Mouse (Mus musculus) gastrocnemius, postnatal 14 days (tissue): ENCODE measurements at regions not wholly inside any gene's neighbourhood (a gene's known extent, or its start where the extent isn't known, plus 50 kb on each side); places are given as distances from the start of the nearest gene placed in this dataset.

ENCODE experiments used
- DNase-seq: peaks from one replicate; pipeline ENCODE4 v3.0.0; 2021; ENCODE audit warnings: mixed read lengths
- intact Hi-C: fragments of 180-260 bp; cut with DNase I; formaldehyde crosslinking; loops from one replicate; pipeline ENCODE4 v1.15.1; 2025; ENCODE audit warnings: low total_unique reads

DNA sequence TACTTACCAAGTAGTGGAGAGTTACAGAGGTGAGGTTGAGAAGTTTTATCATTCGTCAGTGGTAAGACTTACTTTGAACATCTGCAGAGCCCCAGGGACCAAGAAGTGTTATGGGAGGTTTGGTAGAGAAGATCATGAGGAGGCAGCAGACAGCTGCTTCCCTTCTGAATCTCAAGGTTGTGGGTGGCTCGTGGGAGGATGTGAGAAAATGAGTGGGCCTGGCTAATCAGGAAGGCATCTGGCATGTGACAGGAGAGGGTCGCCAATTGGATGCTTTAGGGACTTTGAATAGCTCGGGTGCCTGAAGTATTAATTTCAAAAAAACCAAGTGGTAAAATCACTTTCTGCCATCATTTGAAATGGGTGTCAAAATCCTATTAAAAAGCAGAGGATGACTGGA, 258.9 kb downstream of the Sqor start:
- intact Hi-C loops = no loop called here

DNA sequence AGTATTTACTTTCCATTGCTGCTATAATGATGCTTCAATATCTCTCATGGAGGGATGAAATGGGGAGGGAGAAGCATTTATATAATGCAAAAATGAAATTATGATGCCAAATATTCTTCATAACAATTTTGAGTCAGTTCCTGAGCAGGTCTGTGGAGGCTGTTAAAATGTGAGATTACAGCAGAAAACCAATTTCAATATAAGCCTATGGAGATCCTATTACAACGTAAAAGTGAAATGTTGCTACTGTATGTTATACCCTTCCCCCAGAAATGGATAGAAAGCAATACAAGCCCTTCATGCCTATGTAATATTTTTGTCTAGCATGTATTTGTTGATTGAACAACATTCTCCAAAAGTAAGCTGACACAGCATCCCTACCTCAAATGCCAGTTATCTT, 259.3 kb downstream of the Sqor start:
- DNase-seq = no peak
- intact Hi-C loops = no loop called here

More for the DNA sequence above, 258.9 kb downstream of the Sqor start:
- no peak for DNase-seq

DNA sequence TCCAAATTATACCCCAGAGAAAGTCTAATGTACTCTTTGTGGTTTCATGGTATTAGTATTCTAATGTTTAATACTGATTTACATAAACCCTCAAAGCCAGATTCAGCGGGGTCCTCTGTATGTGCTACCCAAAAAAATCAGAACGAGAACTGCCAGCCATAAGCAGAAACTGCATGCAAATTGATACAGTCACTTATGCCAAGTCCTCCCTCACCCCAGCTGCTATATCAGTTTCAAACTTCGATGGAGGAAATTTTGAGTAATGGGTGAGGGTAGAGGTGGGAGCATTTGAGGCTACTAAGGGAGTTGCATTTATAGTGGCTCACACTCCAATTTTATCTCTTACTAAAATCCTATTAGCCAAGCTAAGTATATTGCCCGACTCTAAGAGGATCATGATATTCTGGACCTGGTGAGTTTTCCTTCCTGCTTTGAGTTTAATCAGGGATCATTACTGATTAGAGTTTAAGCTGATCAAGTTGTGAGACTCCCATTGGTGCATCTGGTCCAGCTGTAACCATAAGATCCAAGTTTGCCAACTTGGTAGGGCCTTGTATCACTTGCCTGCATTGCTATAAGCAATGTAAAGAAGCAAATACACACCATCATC, 260.0 kb downstream of the Sqor start:
- intact Hi-C loops = no loop called here
- no peak for DNase-seq

DNA sequence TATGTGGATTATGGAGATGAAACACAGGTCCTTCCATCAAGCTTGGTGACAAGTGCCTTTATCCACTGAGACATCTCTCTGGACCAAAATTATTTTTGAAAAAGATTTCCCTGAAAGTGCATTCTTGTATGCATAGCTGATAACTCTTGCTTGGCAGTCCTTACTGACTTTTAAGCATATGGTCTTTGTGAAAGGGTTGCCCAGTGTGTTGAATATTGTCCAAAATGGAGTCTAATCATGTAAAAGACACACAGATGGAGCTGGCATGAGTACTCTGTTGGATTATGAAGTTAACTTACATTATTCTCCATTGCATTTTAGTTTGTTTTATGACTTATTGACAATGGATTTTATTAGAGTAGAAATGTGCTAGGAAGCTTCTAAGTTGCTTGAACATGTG, 282.3 kb downstream of the Sqor start:
- intact Hi-C loops = no loop called here
- DNase-seq = no peak

DNA sequence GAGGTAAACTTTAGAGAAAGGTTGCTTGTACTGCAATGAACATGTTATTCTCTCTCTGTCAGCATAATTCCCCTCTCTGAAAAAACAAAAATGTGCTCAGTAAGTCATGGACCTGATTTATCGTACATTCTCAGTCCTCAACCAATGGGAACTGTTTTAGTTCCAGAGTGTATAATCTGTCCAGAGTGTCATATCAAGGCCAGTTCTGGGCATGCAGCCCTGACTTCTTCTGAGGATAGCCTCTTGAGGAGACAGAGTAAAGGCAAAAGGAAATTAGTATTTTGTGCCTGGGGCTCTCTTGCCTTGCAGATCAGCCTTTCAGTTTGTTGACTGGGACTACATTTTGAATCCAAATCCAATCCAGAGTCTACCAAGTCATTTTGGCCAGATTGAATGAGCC, 299.6 kb downstream of the Sqor start:
- peak; percentile 13 for DNase-seq
- intact Hi-C loops = no loop called here

DNA sequence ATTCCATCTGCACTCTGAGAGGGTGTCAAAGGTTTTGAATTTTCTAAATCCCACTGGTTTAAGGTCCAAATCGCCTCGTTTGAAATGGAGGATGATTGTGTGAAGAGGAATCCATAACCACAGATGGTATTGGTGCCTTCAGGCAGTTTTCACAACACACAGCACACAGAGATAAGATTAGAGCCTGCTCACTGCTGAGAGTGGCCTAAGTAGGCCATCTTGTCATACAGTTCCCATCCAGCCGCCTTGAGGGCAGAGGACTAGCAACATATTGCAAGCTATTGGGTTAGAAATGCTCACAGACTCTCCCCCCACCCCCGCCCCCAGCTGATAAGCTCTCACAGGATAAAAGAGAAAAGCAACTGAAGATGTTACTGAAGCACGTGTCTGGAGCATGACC, 303.8 kb downstream of the Sqor start:
- intact Hi-C loops = no loop called here
- no peak for DNase-seq

DNA sequence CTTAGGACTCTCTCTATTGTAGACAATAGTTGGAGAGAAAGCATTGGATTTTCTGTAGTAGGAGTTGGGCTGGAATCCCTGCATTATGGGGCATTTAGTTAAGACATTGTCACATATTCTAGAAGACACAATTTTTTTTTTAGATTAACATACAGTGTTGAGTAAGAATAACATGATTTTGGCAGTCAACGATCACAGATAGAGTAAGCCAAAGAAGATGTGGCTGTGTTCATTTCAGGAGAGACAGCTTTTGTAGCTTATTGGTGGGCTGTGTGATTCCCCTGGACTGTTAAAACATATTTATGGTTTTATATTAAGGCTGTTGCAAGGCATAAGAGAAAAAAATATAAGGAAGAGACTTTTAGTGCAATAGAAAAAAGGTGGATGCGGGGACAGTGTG, 307.6 kb downstream of the Sqor start:
- DNase-seq = no peak
- intact Hi-C loops = no loop called here

DNA sequence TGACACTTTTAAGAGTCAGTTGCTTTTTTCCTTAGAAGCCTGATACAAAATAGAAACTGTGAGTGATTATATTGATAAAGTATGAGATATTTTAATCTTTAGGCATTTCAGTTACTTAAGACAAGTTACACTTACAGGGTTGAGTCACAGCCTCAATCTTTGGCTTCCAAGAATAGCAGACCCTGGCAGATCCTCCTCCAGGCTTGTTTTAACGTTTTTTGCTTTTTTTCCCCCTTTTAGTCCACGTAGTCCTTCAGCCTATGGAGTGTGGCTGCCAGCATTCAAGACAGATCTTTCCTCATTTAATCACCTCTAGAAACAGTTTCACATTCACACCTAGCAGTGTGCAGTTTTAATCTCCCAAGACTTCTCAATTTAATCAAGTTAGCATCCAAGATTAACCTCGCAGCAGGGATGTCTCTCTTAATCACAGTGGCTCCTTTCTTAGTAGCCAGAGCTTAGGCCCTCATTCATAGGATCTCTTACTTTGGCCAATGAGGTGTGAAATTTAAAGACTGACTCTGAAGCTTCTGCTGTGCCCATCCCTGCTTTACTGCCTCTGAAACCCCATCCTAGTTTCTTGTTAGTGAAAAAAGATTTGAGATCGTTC, 308.5 kb downstream of the Sqor start:
- no peak for DNase-seq
- intact Hi-C loops = no loop called here

DNA sequence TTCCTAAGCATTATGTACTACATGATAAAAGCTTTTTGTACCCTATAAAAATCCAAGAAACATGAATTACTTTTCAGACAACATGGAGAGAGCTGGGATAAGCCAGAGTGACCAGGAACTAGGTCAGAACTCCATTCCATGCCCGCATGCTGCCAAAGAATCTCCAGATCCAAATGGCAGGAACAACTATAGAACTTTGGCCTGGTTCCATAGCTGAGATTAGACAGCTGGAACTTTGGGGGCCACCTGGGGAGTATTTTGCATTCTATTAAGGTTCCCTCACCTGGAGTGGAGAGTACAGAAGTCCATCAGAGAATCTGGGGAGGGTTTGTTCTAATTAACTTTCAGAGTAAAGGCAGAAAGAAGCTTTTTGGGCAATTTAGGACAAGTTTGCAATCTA, 327.7 kb downstream of the Sqor start:
- intact Hi-C loops = no loop called here
- DNase-seq = no peak

DNA sequence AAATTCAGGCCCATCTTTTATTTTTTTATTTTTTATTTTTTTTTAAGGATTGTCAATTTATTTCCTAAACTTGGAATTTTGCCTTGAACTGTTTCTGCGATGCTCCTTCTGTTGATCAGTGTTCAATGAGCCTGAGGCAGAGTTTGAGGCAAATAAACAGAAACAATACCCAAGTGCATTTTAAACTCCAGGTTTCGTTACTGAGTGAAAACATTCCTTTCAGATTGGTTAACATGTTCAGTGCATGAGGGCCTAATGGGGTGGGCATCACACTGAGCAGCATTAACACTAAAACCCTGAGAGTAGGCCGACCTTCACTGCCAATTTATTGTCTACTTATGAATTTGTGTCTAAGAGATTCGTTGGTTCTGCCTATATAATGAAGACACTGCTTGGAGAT, 338.5 kb downstream of the Sqor start:
- intact Hi-C loops = no loop called here
- no peak for DNase-seq

DNA sequence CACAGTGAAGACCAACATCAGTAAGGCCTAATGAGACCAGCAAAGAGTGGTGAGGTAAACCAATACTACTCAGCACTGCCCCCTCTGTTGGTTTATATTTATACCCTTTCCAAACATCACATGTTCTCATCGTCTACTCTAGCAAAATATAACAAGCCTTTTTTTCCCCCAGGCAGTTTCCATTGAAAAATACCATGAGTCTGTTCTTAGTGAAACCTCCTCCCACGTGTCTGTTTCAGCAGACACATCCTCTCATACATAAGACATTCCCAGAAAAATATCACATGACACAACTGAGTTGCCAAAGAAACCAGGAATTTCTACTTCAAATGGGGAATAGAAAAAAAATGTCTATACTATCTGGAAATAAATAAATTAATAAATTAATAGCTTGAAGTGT, 366.5 kb downstream of the Sqor start:
- DNase-seq = no peak
- intact Hi-C loops = no loop called here

DNA sequence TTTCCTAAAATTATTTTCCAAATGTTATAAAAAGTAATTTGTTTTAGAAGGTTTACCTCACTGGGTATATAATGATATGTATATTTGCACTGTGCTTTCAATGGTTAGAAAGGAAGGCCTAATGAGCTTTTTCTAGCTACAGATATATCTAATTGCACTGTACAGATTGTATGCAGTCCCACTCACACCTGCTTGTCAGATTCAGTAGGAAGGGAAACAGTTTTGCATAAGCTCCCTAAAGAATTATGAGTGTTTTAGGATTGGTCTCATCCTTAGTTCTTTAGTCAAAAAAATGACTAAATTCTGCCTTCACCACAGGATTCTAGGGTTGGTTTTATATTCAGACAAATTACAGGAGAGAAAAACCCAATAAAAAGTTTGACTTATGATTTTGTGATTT, 388.1 kb downstream of the Sqor start:
- intact Hi-C loops = no loop called here
- DNase-seq = no peak

DNA sequence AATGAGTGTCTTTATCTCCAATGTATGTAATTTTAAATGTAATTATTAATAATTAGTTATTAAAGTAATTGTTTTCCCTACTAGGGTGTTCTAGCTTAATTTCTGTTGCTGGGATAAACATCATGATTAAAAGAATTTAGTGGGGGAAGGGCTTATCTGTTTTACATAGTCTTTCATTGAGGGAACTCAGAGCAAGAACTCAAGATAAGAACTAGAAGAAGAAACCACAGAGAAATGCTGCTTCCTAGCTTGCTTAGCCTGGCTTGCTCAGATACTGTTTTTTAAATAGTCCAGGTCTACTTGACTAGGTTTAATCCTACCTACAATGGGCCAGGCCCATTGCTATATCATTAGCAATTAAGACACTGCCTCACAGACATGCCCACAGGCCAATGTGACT, 400.3 kb downstream of the Sqor start:
- intact Hi-C loops = no loop called here

DNA sequence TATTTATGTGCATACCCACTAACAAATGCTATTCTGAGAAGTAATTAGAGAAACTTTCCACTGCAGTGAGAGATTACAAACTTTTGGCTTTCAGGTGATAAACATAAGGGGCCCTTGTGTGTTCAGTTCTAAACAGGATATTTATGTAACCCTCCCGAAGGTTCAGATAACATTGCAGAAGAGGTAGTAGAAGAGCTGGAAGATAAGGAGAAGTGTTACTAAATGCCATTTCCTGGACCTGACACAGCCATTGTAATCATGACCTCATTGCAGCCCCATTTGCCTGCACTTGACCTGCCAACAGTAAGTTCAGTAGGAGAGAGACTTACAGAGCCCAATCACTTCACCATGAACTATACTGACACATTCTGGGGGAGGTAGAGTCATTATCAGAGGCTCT, 405.6 kb downstream of the Sqor start:
- intact Hi-C loops = no loop called here
- no peak for DNase-seq

More for the DNA sequence above, 400.3 kb downstream of the Sqor start:
- no peak for DNase-seq

DNA sequence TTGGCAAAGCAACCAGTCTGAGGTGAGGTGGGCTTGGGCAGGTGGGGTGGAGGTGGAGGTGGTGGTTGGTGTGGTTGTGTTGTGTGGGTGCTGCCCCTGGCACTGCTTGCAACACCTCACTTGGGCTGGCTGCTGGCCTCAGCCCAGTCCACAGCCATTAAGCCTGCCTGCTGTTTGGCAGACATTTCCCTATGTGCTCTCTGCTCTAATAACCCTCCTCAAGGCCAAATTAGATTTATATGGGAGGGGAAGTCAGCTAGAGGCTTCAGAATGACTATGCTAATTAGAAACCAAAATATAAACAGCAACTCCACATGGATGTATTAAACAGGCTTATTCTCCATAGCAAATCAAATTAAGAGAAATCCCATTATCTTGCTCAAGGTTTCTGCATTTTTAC, 417.2 kb downstream of the Sqor start:
- intact Hi-C loops = no loop called here

DNA sequence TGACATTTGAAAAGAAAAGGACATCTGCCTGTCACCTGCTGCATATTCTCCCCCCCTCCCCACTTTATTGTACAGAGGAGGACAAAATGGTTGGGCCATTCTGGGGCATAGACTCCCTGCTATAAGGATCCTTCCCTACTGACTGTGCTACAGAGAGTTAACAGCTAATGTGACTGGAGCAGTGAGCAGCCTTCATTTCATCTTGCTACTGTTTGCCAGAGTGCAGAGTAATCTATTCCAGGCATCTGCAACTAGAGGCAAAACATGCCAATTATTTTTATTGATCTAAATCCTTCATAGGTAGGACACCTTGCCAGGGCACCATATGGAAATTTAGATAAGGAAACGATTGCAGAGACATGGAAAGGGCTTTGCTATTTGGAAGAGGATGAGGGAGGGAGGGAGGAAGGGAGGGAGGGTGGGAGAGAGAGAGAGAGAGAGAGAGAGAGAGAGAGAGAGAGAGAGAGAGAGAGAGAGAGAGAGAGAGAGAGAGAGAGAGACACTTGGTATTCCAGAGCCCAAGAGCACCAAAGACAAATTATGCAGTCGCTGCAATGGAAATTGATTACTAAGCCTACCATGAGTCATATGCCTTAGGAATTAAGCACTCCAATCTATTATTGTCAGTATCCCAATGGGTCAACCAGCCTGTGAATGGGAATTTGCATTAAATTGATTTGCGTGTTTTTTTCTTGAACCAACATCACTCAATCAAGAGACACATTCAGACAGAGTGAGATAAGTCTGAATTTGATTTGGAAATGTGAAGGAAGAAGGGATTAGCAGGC, 426.0 kb downstream of the Sqor start:
- intact Hi-C loops = no loop called here
- no peak for DNase-seq

More for the DNA sequence above, 417.2 kb downstream of the Sqor start:
- no peak for DNase-seq

DNA sequence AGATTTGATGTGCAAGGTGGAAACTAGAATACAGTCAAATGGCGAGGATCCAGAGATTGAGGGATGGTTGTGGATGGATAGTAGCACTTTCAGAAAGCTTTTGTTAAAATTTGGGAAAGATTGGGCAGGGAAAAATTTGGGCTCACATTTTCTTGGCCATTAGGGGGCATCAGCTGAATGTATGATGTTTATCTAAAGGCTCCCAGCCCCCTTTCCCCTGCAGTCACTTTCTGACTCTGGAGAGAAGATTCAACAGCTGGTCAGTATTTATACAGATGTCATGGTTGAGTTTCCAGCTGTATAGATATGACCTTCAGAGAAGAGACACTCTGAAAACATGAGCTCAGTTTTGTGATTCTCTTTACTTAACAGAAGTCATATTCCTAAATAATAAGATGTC, 429.5 kb downstream of the Sqor start:
- DNase-seq = no peak
- intact Hi-C loops = no loop called here
